Mouse (Mus musculus): ENCODE data around the gene Gm9817. TPM values are rescaled to one million over a fixed set of nuclear protein-coding genes. Genes with fewer than 3 reads are reported as not detected.

Gm9817 gene
- polyA plus RNA-seq, 1 experiment from 2014 or later = not detected

DNA sequence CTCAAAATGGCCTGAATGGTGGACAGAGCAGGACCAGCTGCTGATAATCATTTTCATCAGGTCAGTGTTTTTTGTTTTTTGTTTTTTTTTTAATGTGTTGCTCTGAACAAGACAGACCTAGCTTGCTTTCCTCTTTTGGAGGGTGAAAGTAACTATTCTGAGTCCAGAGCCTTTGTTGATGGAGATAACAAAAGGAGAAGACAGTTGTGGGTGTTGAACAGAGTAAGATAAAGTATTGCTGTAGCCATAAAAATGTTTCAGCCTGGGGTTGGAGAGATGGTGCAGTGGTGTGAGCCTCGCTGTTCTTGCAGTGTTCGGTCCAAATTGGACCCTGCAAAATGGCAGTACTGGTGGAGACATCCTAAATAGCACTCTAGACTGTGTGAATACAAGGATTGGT lies 2.8 kb upstream of the Gm9817 start:
- Histone ChIP-seq H3K4me3 (ENCODE audit: low read length) (no peak overlapping the region), H3K27me3 (ENCODE audit: insufficient read depth, low read length) (no peaks in the 10 kb centered on the region), H3K4me2 (replicated peaks; ENCODE audit: low read depth, low read length) (no peak overlapping the region), H3K9ac (replicated peaks; ENCODE audit: low read length) (no peak overlapping the region), H3K9me3 (ENCODE audit: low read length) (peaks cover 5% of the 10 kb centered on the region), H3K36me3 (ENCODE audit: insufficient read depth, low read length) (no peaks in the 10 kb centered on the region), H3K4me1 (ENCODE audit: insufficient read depth, low read length) (no peaks in the 10 kb centered on the region), H3K27ac (ENCODE audit: low read length) (no peak overlapping the region)
- 93% methylated on average over 2 of the region's 2 CpGs for WGBS
- ATAC-seq (ENCODE audit: low FRiP score, low TSS enrichment) = no peak

- no peak overlapping the region for H3K27ac ChIP-seq (ENCODE audit: low read length)
- no peak overlapping the region for H3K4me2 ChIP-seq (replicated peaks; ENCODE audit: low read depth, low read length)
- H3K4me3 ChIP-seq (ENCODE audit: low read length) = no peak overlapping the region
- no peak overlapping the region for H3K9ac ChIP-seq (replicated peaks; ENCODE audit: low read length)
- no peak for ATAC-seq (ENCODE audit: low FRiP score, low TSS enrichment)
- H3K4me1 ChIP-seq (ENCODE audit: insufficient read depth, low read length) = peaks cover 6% of the 10 kb centered on the region
- 95% methylated on average over 3 of the region's 3 CpGs for WGBS
- no peaks in the 10 kb centered on the region for H3K27me3 ChIP-seq (ENCODE audit: insufficient read depth, low read length)
- H3K36me3 ChIP-seq (ENCODE audit: insufficient read depth, low read length) = no peaks in the 10 kb centered on the region
- peaks cover 7% of the 10 kb centered on the region for H3K9me3 ChIP-seq (ENCODE audit: low read length)
Observed at GRCm38 (mm10) chr13:45080771-45081170, 2.3 kb downstream of the Gm9817 start.

- WGBS = 21% methylated on average over 5 of the region's 5 CpGs
- no peak overlapping the region for H3K4me2 ChIP-seq (replicated peaks; ENCODE audit: low read depth, low read length)
- peaks cover 7% of the 10 kb centered on the region for H3K4me1 ChIP-seq (ENCODE audit: insufficient read depth, low read length)
- no peak overlapping the region for H3K9ac ChIP-seq (replicated peaks; ENCODE audit: low read length)
- ATAC-seq (ENCODE audit: low FRiP score, low TSS enrichment) = no peak
- H3K4me3 ChIP-seq (ENCODE audit: low read length) = no peak overlapping the region
- H3K27me3 ChIP-seq (ENCODE audit: insufficient read depth, low read length) = no peaks in the 10 kb centered on the region
- no peak overlapping the region for H3K27ac ChIP-seq (ENCODE audit: low read length)
- no peaks in the 10 kb centered on the region for H3K36me3 ChIP-seq (ENCODE audit: insufficient read depth, low read length)
- peaks cover 7% of the 10 kb centered on the region for H3K9me3 ChIP-seq (ENCODE audit: low read length)
Observed at GRCm38 (mm10) chr13:45083696-45084095, 5.2 kb downstream of the Gm9817 start.

DNA sequence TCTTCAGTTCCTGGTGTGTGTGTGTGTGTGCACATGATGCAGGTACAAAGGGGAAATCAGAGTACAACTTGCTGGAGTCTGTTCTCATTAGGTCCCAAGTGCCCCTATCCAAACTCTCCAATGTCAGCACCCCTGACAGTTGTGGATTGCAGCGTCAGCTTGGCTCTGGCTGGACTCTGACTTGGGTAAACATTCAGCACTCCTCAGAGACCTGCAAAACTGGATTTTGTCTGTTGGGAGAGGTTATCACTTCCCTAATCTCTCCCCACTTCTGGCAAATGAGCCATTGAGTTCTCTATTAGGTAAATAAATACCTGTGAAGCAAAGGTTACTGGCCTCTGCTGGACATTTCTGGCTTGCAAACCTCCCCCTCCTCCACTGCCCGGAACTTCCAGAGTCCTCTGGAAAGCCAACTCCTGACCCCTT lies 10.3 kb downstream of the Gm9817 start:
- H3K27ac ChIP-seq (ENCODE audit: low read length) = peak overlapping the region; percentile 70
- H3K4me3 ChIP-seq (ENCODE audit: low read length) = no peak overlapping the region
- no peak overlapping the region; the same call in 1 of the 2 replicates for H3K4me2 ChIP-seq (replicated peaks; ENCODE audit: low read depth, low read length)
- H3K9ac ChIP-seq (replicated peaks; ENCODE audit: low read length) = no peak overlapping the region
- peak; percentile 86 for ATAC-seq (ENCODE audit: low FRiP score, low TSS enrichment)
- H3K36me3 ChIP-seq (ENCODE audit: insufficient read depth, low read length) = no peaks in the 10 kb centered on the region
- 5% methylated on average over 2 of the region's 2 CpGs for WGBS
- peaks cover 22% of the 10 kb centered on the region for H3K4me1 ChIP-seq (ENCODE audit: insufficient read depth, low read length)
- H3K27me3 ChIP-seq (ENCODE audit: insufficient read depth, low read length) = no peaks in the 10 kb centered on the region
- no peaks in the 10 kb centered on the region for H3K9me3 ChIP-seq (ENCODE audit: low read length)

GRCm38 (mm10) chr13:45089846-45090245 lies 11.4 kb downstream of the Gm9817 start:
- Histone ChIP-seq H3K27me3 (ENCODE audit: insufficient read depth, low read length) (no peaks in the 10 kb centered on the region), H3K4me1 (ENCODE audit: insufficient read depth, low read length) (peaks cover 20% of the 10 kb centered on the region), H3K36me3 (ENCODE audit: insufficient read depth, low read length) (no peaks in the 10 kb centered on the region), H3K9ac (replicated peaks; ENCODE audit: low read length) (no peak overlapping the region), H3K27ac (ENCODE audit: low read length) (peak overlapping the region; percentile 70), H3K9me3 (ENCODE audit: low read length) (no peaks in the 10 kb centered on the region), H3K4me2 (replicated peaks; ENCODE audit: low read depth, low read length) (no peak overlapping the region), H3K4me3 (ENCODE audit: low read length) (no peak overlapping the region)
- 39% methylated on average over 13 of the region's 13 CpGs for WGBS
- no peak for ATAC-seq (ENCODE audit: low FRiP score, low TSS enrichment)

DNA sequence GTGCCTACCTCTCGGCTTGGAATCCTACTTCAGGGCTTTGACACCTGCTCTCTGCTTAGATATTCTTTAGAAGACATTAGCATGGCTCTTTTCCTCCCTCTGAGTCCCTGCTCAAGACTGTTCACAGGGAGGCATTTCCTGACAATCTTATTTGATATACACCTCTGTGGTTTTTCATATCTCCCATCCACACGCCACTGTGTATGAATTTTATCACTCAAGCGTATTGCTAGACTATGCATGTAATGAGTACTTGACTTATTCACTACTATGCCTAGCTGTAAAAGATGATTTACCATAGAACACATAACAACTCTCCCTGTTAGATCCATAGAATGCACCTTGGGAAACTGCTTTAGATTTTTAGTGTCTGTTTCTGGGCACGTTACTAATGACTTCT lies 14.3 kb downstream of the Gm9817 start:
- ATAC-seq (ENCODE audit: low FRiP score, low TSS enrichment) = no peak
- no peak overlapping the region for H3K9ac ChIP-seq (replicated peaks; ENCODE audit: low read length)
- no peaks in the 10 kb centered on the region for H3K36me3 ChIP-seq (ENCODE audit: insufficient read depth, low read length)
- no peaks in the 10 kb centered on the region for H3K27me3 ChIP-seq (ENCODE audit: insufficient read depth, low read length)
- no peak overlapping the region for H3K4me3 ChIP-seq (ENCODE audit: low read length)
- H3K9me3 ChIP-seq (ENCODE audit: low read length) = no peaks in the 10 kb centered on the region
- H3K27ac ChIP-seq (ENCODE audit: low read length) = no peak overlapping the region
- WGBS = 77% methylated on average over 4 of the region's 4 CpGs
- H3K4me2 ChIP-seq (replicated peaks; ENCODE audit: low read depth, low read length) = no peak overlapping the region
- H3K4me1 ChIP-seq (ENCODE audit: insufficient read depth, low read length) = peaks cover 20% of the 10 kb centered on the region

DNA sequence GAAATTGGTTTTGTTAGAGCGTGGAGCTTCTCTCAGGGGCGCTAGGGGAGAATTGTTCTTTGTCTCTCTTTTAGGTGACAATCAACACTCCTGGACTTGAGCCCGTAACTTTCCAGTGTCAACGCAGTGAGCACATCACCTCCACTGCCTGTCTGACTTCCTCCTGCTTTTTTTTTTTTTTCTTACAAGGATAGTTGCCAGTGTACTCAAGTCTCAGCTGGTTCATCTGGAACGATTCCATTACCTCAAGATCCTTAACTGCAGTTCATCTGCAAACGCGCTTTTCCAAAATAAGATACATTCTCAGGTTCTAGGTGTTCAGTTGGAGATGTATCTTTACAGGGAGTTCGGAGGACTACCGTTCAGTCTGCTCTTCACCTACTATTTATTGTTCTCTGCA lies 16.5 kb downstream of the Gm9817 start:
- 86% methylated on average over 9 of the region's 9 CpGs for WGBS
- H3K27ac ChIP-seq (ENCODE audit: low read length) = no peak overlapping the region
- H3K9ac ChIP-seq (replicated peaks; ENCODE audit: low read length) = no peak overlapping the region
- peaks cover 6% of the 10 kb centered on the region for H3K4me1 ChIP-seq (ENCODE audit: insufficient read depth, low read length)
- H3K27me3 ChIP-seq (ENCODE audit: insufficient read depth, low read length) = no peaks in the 10 kb centered on the region
- H3K36me3 ChIP-seq (ENCODE audit: insufficient read depth, low read length) = no peaks in the 10 kb centered on the region
- no peak overlapping the region for H3K4me3 ChIP-seq (ENCODE audit: low read length)
- no peak for ATAC-seq (ENCODE audit: low FRiP score, low TSS enrichment)
- no peaks in the 10 kb centered on the region for H3K9me3 ChIP-seq (ENCODE audit: low read length)
- no peak overlapping the region for H3K4me2 ChIP-seq (replicated peaks; ENCODE audit: low read depth, low read length)

DNA sequence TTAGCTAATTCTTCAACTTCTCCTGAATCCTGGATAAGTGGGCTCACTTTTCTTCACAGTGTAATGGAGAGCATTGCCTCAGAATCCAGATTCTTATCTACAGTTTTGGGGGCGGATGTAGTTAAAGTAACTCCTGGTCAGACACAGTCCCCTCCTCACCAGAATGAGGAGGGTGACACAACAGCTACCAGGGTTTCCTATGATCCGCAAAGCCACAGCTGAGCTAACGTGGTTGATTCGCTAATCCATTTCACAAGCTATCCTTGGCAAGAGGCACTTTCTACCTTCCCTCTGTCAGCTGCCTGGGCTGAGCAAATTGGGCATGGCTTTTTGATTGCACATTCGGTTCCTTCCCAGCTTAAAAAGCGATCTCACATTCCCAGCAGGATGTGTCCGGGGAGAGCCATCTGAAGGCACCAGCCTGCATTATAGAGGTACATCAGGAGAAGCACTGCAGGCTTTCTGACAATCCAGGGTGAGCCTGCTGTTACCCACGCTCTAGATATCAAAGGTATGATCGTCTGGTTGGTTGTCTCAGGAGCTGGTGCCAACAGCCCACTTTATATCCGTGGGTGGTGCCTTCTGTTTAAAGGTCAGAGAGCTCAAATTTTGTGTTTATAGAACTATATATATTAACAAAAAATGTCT lies 21.2 kb downstream of the Gm9817 start:
- no peak overlapping the region for H3K27ac ChIP-seq (ENCODE audit: low read length)
- WGBS = 59% methylated on average over 10 of the region's 10 CpGs
- H3K4me2 ChIP-seq (replicated peaks; ENCODE audit: low read depth, low read length) = no peak overlapping the region
- no peaks in the 10 kb centered on the region for H3K27me3 ChIP-seq (ENCODE audit: insufficient read depth, low read length)
- H3K4me1 ChIP-seq (ENCODE audit: insufficient read depth, low read length) = no peaks in the 10 kb centered on the region
- H3K9ac ChIP-seq (replicated peaks; ENCODE audit: low read length) = no peak overlapping the region
- H3K4me3 ChIP-seq (ENCODE audit: low read length) = no peak overlapping the region
- no peak for ATAC-seq (ENCODE audit: low FRiP score, low TSS enrichment)
- H3K9me3 ChIP-seq (ENCODE audit: low read length) = no peaks in the 10 kb centered on the region
- H3K36me3 ChIP-seq (ENCODE audit: insufficient read depth, low read length) = no peaks in the 10 kb centered on the region

DNA sequence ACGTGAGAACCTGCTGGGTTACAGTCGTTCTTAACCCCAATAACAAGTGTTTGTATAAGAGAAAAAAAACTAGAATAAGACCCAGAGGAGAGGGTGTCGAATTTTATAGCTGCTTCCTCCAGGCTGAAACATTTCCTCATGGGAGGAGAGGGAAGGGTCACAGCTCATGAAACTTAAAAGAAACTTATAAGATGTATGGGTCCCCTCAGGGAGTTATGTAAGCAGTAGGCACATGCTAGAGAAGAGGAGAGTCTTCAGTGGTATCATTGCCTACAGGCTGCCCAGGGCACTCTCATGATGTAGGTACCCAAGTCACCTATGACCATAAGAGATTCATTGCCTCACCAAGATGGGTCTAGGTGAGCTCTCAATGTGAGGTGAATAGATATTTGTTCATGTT lies 28.0 kb downstream of the Gm9817 start:
- peak; percentile 74; the same call in 1 of the 2 replicates for ATAC-seq (ENCODE audit: low FRiP score, low TSS enrichment)
- Histone ChIP-seq H3K4me1 (ENCODE audit: insufficient read depth, low read length) (peaks cover 4% of the 10 kb centered on the region), H3K27me3 (ENCODE audit: insufficient read depth, low read length) (no peaks in the 10 kb centered on the region), H3K27ac (ENCODE audit: low read length) (no peak overlapping the region), H3K4me2 (replicated peaks; ENCODE audit: low read depth, low read length) (no peak overlapping the region), H3K9me3 (ENCODE audit: low read length) (no peaks in the 10 kb centered on the region), H3K9ac (replicated peaks; ENCODE audit: low read length) (no peak overlapping the region), H3K36me3 (ENCODE audit: insufficient read depth, low read length) (no peaks in the 10 kb centered on the region), H3K4me3 (ENCODE audit: low read length) (no peak overlapping the region)
- 16% methylated on average over 3 of the region's 3 CpGs for WGBS

DNA sequence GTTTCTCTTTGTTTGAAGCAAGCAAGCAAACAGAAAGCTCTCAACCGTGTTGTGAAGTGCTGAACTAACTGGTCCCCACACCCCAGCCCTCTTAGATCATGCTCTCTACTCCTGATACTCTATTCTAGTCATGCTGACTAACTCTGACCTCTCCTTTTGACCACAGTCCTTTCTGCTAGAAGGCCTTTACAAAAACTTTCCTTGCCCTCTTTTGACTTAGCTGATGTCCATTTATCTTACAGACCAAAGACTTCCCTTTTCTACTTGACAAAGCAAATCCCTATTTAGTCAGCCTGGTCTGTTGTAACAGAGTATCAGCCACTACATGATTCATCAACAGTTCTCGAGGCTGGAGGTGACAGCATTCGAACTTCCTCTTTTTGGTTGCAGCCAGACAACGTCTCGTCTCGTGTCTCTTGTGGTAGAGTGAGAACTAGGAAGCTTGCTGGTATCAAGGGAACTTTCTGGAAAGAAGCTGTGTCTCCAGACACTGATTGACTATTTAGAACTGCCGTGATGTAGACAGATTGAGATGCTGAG lies 30.4 kb downstream of the Gm9817 start:
- Histone ChIP-seq H3K27me3 (ENCODE audit: insufficient read depth, low read length) (no peaks in the 10 kb centered on the region), H3K4me3 (ENCODE audit: low read length) (no peak overlapping the region), H3K36me3 (ENCODE audit: insufficient read depth, low read length) (no peaks in the 10 kb centered on the region), H3K27ac (ENCODE audit: low read length) (no peak overlapping the region), H3K9me3 (ENCODE audit: low read length) (no peaks in the 10 kb centered on the region), H3K4me2 (replicated peaks; ENCODE audit: low read depth, low read length) (no peak overlapping the region), H3K9ac (replicated peaks; ENCODE audit: low read length) (no peak overlapping the region), H3K4me1 (ENCODE audit: insufficient read depth, low read length) (peaks cover 4% of the 10 kb centered on the region)
- WGBS = 60% methylated on average over 7 of the region's 7 CpGs
- no peak for ATAC-seq (ENCODE audit: low FRiP score, low TSS enrichment)

Measured in kidney, embryonic 16.5 days (tissue).